ENCODE assay signal across 16 mouse cellular contexts in genomic region chr15:93266361-93266760, GRCm38 (mm10). TPM values are rescaled to one million over a fixed set of nuclear protein-coding genes. Genes with fewer than 3 reads are reported as not detected.
DNase-seq lines count a peak whose midpoint lies in the region; ATAC-seq lines count a peak whose summit lies in the region.
"Had no signal": no experiment of that assay in that cellular context is flagged by ENCODE, and none has a peak within 500 bp of the region (broad histone marks: within the 10 kb centered on the region; RNA-seq: fewer than 3 reads in every experiment).

No protein-coding gene starts in this region.

- no peak overlapping the region for H3K27ac ChIP-seq in heart, embryonic 12.5 days (ENCODE audit: poor library complexity, severe bottlenecking)
- H3K27ac ChIP-seq: embryonic facial prominence, embryonic 12.5 days; left cerebral cortex, adult 2 months; liver, embryonic 15.5 days had no signal

- WGBS in heart, embryonic 12.5 days, result 81% methylated on average over 16 of the region's 16 CpGs

- H3K9ac ChIP-seq in heart, embryonic 12.5 days, result no peak overlapping the region
- H3K9ac ChIP-seq: embryonic facial prominence, embryonic 12.5 days; liver, embryonic 15.5 days had no signal

- peak; percentile 35 to 45 for DNase-seq in cerebellum, adult 18-20 months
- DNase-seq in heart, adult 11 months, result peak; percentile 64
- peak; percentile 50 for DNase-seq in Muller cell, postnatal 12 days (ENCODE audit: inconsistent ontology term)
- peak; percentile 58 to 69 for DNase-seq in adrenal gland, postnatal 36 days
- DNase-seq in ovary, postnatal 36 days (ENCODE audit: low spot score), result no peak
- DNase-seq in left cerebral cortex, adult 8-10 months (ENCODE audit: low spot score in 2 of 2), result no peak
- DNase-seq: thymus, adult 18-20 months had no signal

- no peak overlapping the region for H3K4me3 ChIP-seq in heart, embryonic 12.5 days
- H3K4me3 ChIP-seq: embryonic facial prominence, embryonic 12.5 days; left cerebral cortex, adult 2 months; liver, embryonic 15.5 days; megakaryocyte, embryonic 14.5 days had no signal

- H3K4me1 ChIP-seq in heart, embryonic 12.5 days (replicated peaks), result peaks cover 21% of the 10 kb centered on the region

- no peak overlapping the region for H3K4me2 ChIP-seq in heart, embryonic 12.5 days
- H3K4me2 ChIP-seq: embryonic facial prominence, embryonic 12.5 days; heart, embryonic 11.5 days; liver, embryonic 15.5 days had no signal

- no peaks in the 10 kb centered on the region for H3K27me3 ChIP-seq in heart, embryonic 12.5 days (replicated peaks)
- H3K27me3 ChIP-seq: CH12.LX; embryonic facial prominence, embryonic 12.5 days; liver, embryonic 15.5 days; megakaryocyte, embryonic 14.5 days had no signal

- no peak for ATAC-seq in cerebellum, adult (ENCODE audit: insufficient number of reproducible peaks, low FRiP score, low TSS enrichment)
- ATAC-seq in heart, embryonic 12.5 days (ENCODE audit: insufficient number of reproducible peaks, low FRiP score), result no peak
- ATAC-seq: lung, postnatal 0 days had no signal

- no peaks in the 10 kb centered on the region for H3K9me3 ChIP-seq in heart, embryonic 12.5 days (replicated peaks)
- H3K9me3 ChIP-seq: embryonic facial prominence, embryonic 12.5 days; liver, embryonic 15.5 days; megakaryocyte, embryonic 14.5 days had no signal

- H3K36me3 ChIP-seq in heart, embryonic 12.5 days, result peaks cover 8% of the 10 kb centered on the region

RNA-seq across cellular contexts. Expression of gene Gxylt1, which starts 8.6 kb away (rescaled TPM):
- 17.2 and 17.7 TPM in 2 replicates for polyA plus RNA-seq in heart, embryonic 12.5 days (2016; fragmentation: Nextera tagmentation; extraction: Ambion mirVana)
- total RNA-seq in adrenal gland, postnatal 36 days (2021), result 10 to 100 TPM; 32.9 to 34.2 TPM
- 10 to 100 TPM; 13.1 to 15.5 (median 13.9) TPM for total RNA-seq in left cerebral cortex, adult 8-10 months (2022)

Comparison
In these comparisons a context has a peak if more than half of its experiments do, and no peak if none do; other contexts are left out.
1. DNase-seq: peak in cerebellum, adult 18-20 months (2 of 2), heart, adult 11 months (single experiment), Muller cell, postnatal 12 days (single experiment) and adrenal gland, postnatal 36 days (2 of 2); none in ovary, postnatal 36 days (single experiment) and left cerebral cortex, adult 8-10 months (0 of 2).